In genomic region chr1:39536701-39537100, GRCm38 (mm10) we compare ENCODE assay signal across 8 mouse cellular contexts. TPM values are rescaled to one million over a fixed set of nuclear protein-coding genes. Genes with fewer than 3 reads are reported as not detected.
DNase-seq lines count a peak whose midpoint lies in the region; ATAC-seq and TF ChIP-seq lines count a peak whose summit lies in the region.

No protein-coding gene starts in this region.

- H3K9me3 ChIP-seq in kidney, embryonic 16.5 days (ENCODE audit: low read length) = peaks cover 8% of the 10 kb centered on the region
- peaks cover 10% of the 10 kb centered on the region; the same call in 1 of the 2 replicates for H3K9me3 ChIP-seq in embryonic facial prominence, embryonic 10.5 days
- no peaks in the 10 kb centered on the region for H3K9me3 ChIP-seq in hindbrain, postnatal 0 days (ENCODE audit: low read length)
- H3K9me3 ChIP-seq in midbrain, postnatal 0 days (ENCODE audit: low read length) = no peaks in the 10 kb centered on the region

- peaks cover 20% of the 10 kb centered on the region for H3K4me1 ChIP-seq in kidney, embryonic 16.5 days (ENCODE audit: insufficient read depth, low read length)
- H3K4me1 ChIP-seq in embryonic facial prominence, embryonic 10.5 days = peaks cover 24% of the 10 kb centered on the region
- peaks cover 6% of the 10 kb centered on the region; the same call in 1 of the 2 replicates for H3K4me1 ChIP-seq in hindbrain, postnatal 0 days (ENCODE audit: insufficient read depth, low read length)
- H3K4me1 ChIP-seq in midbrain, postnatal 0 days (ENCODE audit: insufficient read depth, low read length) = peaks cover 4% of the 10 kb centered on the region; the same call in 1 of the 2 replicates

- no peak for TF ChIP-seq CTCF in hindbrain, postnatal 0 days (IDR thresholded peaks at IDR 0.05; ENCODE audit: low read depth)
- TF ChIP-seq CTCF in midbrain, postnatal 0 days (IDR thresholded peaks at IDR 0.05) = no peak

- no peak overlapping the region for H3K27ac ChIP-seq in kidney, embryonic 16.5 days (ENCODE audit: low read length)
- H3K27ac ChIP-seq in embryonic facial prominence, embryonic 10.5 days (replicated peaks) = no peak overlapping the region
- H3K27ac ChIP-seq in hindbrain, postnatal 0 days = no peak overlapping the region
- no peak overlapping the region for H3K27ac ChIP-seq in midbrain, postnatal 0 days (ENCODE audit: low read depth, low read length)

- DNase-seq in kidney, adult 11 months = no peak
- no peak for DNase-seq in embryonic facial prominence, embryonic 10.5 days (ENCODE audit: low spot score)
- DNase-seq in hindbrain, postnatal 0 days (ENCODE audit: low spot score) = no peak
- no peak for DNase-seq in midbrain, postnatal 0 days (ENCODE audit: low spot score)
- no peak for DNase-seq in urinary bladder, postnatal 4 days (ENCODE audit: low spot score in 2 of 2)
- DNase-seq in cerebellum, adult 8-10 months = no peak
- no peak for DNase-seq in testis, postnatal 10 days (ENCODE audit: low spot score)

- 32% methylated on average over 7 of the region's 7 CpGs for WGBS in kidney, embryonic 16.5 days
- 41% methylated on average over 7 of the region's 7 CpGs for WGBS in embryonic facial prominence, embryonic 10.5 days
- WGBS in hindbrain, postnatal 0 days = 31% methylated on average over 7 of the region's 7 CpGs
- 41% methylated on average over 7 of the region's 7 CpGs for WGBS in midbrain, postnatal 0 days

- H3K36me3 ChIP-seq in kidney, embryonic 16.5 days (ENCODE audit: insufficient read depth, low read length) = peaks cover 35% of the 10 kb centered on the region
- H3K36me3 ChIP-seq in embryonic facial prominence, embryonic 10.5 days (replicated peaks) = peaks cover 44% of the 10 kb centered on the region
- H3K36me3 ChIP-seq in hindbrain, postnatal 0 days (ENCODE audit: insufficient read depth, low read length) = peaks cover 25% of the 10 kb centered on the region
- H3K36me3 ChIP-seq in midbrain, postnatal 0 days (ENCODE audit: insufficient read depth, low read length) = peaks cover 19% of the 10 kb centered on the region

- H3K9ac ChIP-seq in kidney, embryonic 16.5 days (replicated peaks; ENCODE audit: low read length) = peak overlapping the region; percentile 93
- H3K9ac ChIP-seq in hindbrain, postnatal 0 days (replicated peaks; ENCODE audit: low read length) = peak overlapping the region; percentile 96
- peak overlapping the region; percentile 96 for H3K9ac ChIP-seq in midbrain, postnatal 0 days (replicated peaks; ENCODE audit: low read length, poor library complexity, severe bottlenecking)

- ATAC-seq in kidney, embryonic 16.5 days (ENCODE audit: low FRiP score, low TSS enrichment) = no peak
- ATAC-seq in hindbrain, postnatal 0 days = no peak
- ATAC-seq in midbrain, postnatal 0 days (ENCODE audit: low FRiP score) = no peak

- peak overlapping the region; percentile 90 for H3K4me2 ChIP-seq in kidney, embryonic 16.5 days (replicated peaks; ENCODE audit: low read depth, low read length)
- peak overlapping the region; percentile 89 for H3K4me2 ChIP-seq in hindbrain, postnatal 0 days (ENCODE audit: low read depth, low read length)
- H3K4me2 ChIP-seq in midbrain, postnatal 0 days (ENCODE audit: low read depth, low read length, poor library complexity, severe bottlenecking) = peak overlapping the region; percentile 76

- no peaks in the 10 kb centered on the region for H3K27me3 ChIP-seq in kidney, embryonic 16.5 days (ENCODE audit: insufficient read depth, low read length)
- no peaks in the 10 kb centered on the region for H3K27me3 ChIP-seq in embryonic facial prominence, embryonic 10.5 days (replicated peaks; ENCODE audit: low read depth, poor library complexity, severe bottlenecking)
- H3K27me3 ChIP-seq in hindbrain, postnatal 0 days (ENCODE audit: insufficient read depth, low read length) = no peaks in the 10 kb centered on the region
- no peaks in the 10 kb centered on the region for H3K27me3 ChIP-seq in midbrain, postnatal 0 days (ENCODE audit: insufficient read depth, low read length)

- H3K4me3 ChIP-seq in kidney, embryonic 16.5 days (ENCODE audit: low read length) = peak overlapping the region; percentile 99
- H3K4me3 ChIP-seq in embryonic facial prominence, embryonic 10.5 days = peak overlapping the region; percentile 98
- peak overlapping the region; percentile 92 for H3K4me3 ChIP-seq in hindbrain, postnatal 0 days (ENCODE audit: low read length)
- H3K4me3 ChIP-seq in midbrain, postnatal 0 days (ENCODE audit: low read depth, low read length) = peak overlapping the region; percentile 97

RNA-seq across cellular contexts. Expression of gene Cnot11, which starts 1.9 kb away (rescaled TPM):
- polyA plus RNA-seq in kidney, embryonic 16.5 days (2015; fragmentation: Nextera tagmentation; extraction: Ambion mirVana) = 14.6 and 15.6 TPM in 2 replicates
- 23.2 and 25.3 TPM in 2 replicates for polyA plus RNA-seq in embryonic facial prominence, embryonic 10.5 days (2016; fragmentation: Nextera tagmentation; extraction: Ambion mirVana)
- 26.4 and 31.7 TPM in 2 replicates for total RNA-seq in hindbrain, postnatal 0 days (2014; rRNA removed)
- polyA plus RNA-seq in hindbrain, postnatal 0 days (2015; fragmentation: Nextera tagmentation; extraction: Ambion mirVana) = 12.3 and 12.7 TPM in 2 replicates
- 28.8 and 32.3 TPM in 2 replicates for total RNA-seq in midbrain, postnatal 0 days (2014; rRNA removed)
- 9.4 and 9.6 TPM in 2 replicates for polyA plus RNA-seq in midbrain, postnatal 0 days (2015; fragmentation: Nextera tagmentation; extraction: Ambion mirVana)

RNA-seq across cellular contexts. Expression of gene Rnf149, which starts 40.5 kb away (rescaled TPM):
- 25.8 and 32.6 TPM in 2 replicates for polyA plus RNA-seq in kidney, embryonic 16.5 days (2015; fragmentation: Nextera tagmentation; extraction: Ambion mirVana)
- polyA plus RNA-seq in embryonic facial prominence, embryonic 10.5 days (2016; fragmentation: Nextera tagmentation; extraction: Ambion mirVana) = 23.1 and 23.4 TPM in 2 replicates
- total RNA-seq in hindbrain, postnatal 0 days (2014; rRNA removed) = 13.0 and 14.5 TPM in 2 replicates
- 22.3 and 24.4 TPM in 2 replicates for polyA plus RNA-seq in hindbrain, postnatal 0 days (2015; fragmentation: Nextera tagmentation; extraction: Ambion mirVana)
- total RNA-seq in midbrain, postnatal 0 days (2014; rRNA removed) = 13.0 and 22.2 TPM in 2 replicates
- 16.5 and 20.6 TPM in 2 replicates for polyA plus RNA-seq in midbrain, postnatal 0 days (2015; fragmentation: Nextera tagmentation; extraction: Ambion mirVana)

RNA-seq across cellular contexts. Expression of gene Tbc1d8, which starts 58.1 kb away (rescaled TPM):
- polyA plus RNA-seq in kidney, embryonic 16.5 days (2015; fragmentation: Nextera tagmentation; extraction: Ambion mirVana) = 10.1 and 10.3 TPM in 2 replicates
- polyA plus RNA-seq in embryonic facial prominence, embryonic 10.5 days (2016; fragmentation: Nextera tagmentation; extraction: Ambion mirVana) = 5.2 and 5.3 TPM in 2 replicates
- total RNA-seq in hindbrain, postnatal 0 days (2014; rRNA removed) = 17.4 and 17.7 TPM in 2 replicates
- polyA plus RNA-seq in hindbrain, postnatal 0 days (2015; fragmentation: Nextera tagmentation; extraction: Ambion mirVana) = 7.6 and 7.8 TPM in 2 replicates
- total RNA-seq in midbrain, postnatal 0 days (2014; rRNA removed) = 18.3 and 20.2 TPM in 2 replicates
- 8.5 TPM in 2 replicates for polyA plus RNA-seq in midbrain, postnatal 0 days (2015; fragmentation: Nextera tagmentation; extraction: Ambion mirVana)
